Mouse (Mus musculus): ENCODE results near the gene Arhgap31. TPM values are rescaled to one million over a fixed set of nuclear protein-coding genes. Genes with fewer than 3 reads are reported as not detected.

Gene Arhgap31
- total and polyA plus RNA-seq, 3 experiments: 0.01 to 0.04 TPM; not detected in 1

- Histone ChIP-seq H3K4me1 (ENCODE audit: control insufficient read depth in 1 of 2, insufficient read depth in 2 of 2, low read length in 2 of 2) (peaks cover 0 to 4% of the 10 kb centered on the region in 2 experiments; a peak in 1 of 4 replicates), H3K27me3 (ENCODE audit: control insufficient read depth in 1 of 2, insufficient read depth in 2 of 2, low read length in 2 of 2) (peaks cover 0 to under 1% of the 10 kb centered on the region in 2 experiments; a peak in 2 of 4 replicates), H3K36me3 (ENCODE audit: control insufficient read depth in 1 of 2, insufficient read depth in 2 of 2, low read length in 2 of 2) (no peaks in the 10 kb centered on the region), H3K27ac (ENCODE audit: control insufficient read depth, low read depth, low read length) (no peak overlapping the region), H3K9me3 (replicated peaks; ENCODE audit: insufficient read depth, low read length) (no peaks in the 10 kb centered on the region), H3K79me2 (ENCODE audit: control insufficient read depth, insufficient read depth, low read length, poor library complexity) (no peaks in the 10 kb centered on the region), H3K4me3 (ENCODE audit: control insufficient read depth in 1 of 2, insufficient read depth in 1 of 2, low read depth in 2 of 2, low read length in 2 of 2) (no peak overlapping the region), H3K9ac (ENCODE audit: control insufficient read depth, low read depth, low read length, poor library complexity, severe bottlenecking) (no peak overlapping the region)
- TF ChIP-seq ZKSCAN1 (IDR thresholded peaks at IDR 0.05; ENCODE audit: low read depth, low read length): no peak
- no peak for TF ChIP-seq POLR2AphosphoS2 (IDR thresholded peaks at IDR 0.05; ENCODE audit: low read length)
- no peak for TF ChIP-seq EP300 (IDR thresholded peaks at IDR 0.05; ENCODE audit: low read depth in 1 of 2, low read length in 2 of 2)
- no peak for TF ChIP-seq MAFK (IDR thresholded peaks at IDR 0.05; ENCODE audit: borderline replicate concordance, low read depth, low read length)
- TF ChIP-seq JUND (IDR thresholded peaks at IDR 0.05; ENCODE audit: low read depth, low read length): no peak
- TF ChIP-seq CHD1 (IDR thresholded peaks at IDR 0.05; ENCODE audit: low read depth, low read length): no peak
- no peak for TF ChIP-seq CHD2 (IDR thresholded peaks at IDR 0.05; ENCODE audit: low read length)
- no peak for TF ChIP-seq BHLHE40 (IDR thresholded peaks at IDR 0.05; ENCODE audit: borderline replicate concordance, low read depth, low read length)
- no peak for TF ChIP-seq MYB (IDR thresholded peaks at IDR 0.05; ENCODE audit: low read depth, low read length)
- no peak for TF ChIP-seq RCOR1 (IDR thresholded peaks at IDR 0.05; ENCODE audit: low read depth, low read length)
- no peak for TF ChIP-seq UBTF (IDR thresholded peaks at IDR 0.05; ENCODE audit: borderline replicate concordance, insufficient read depth, low read depth, low read length)
- no peak for TF ChIP-seq CTCF (IDR thresholded peaks at IDR 0.05 in 2 of 3, conservative IDR thresholded peaks at IDR 0.05 in 1 of 3; ENCODE audit: control insufficient read depth in 1 of 3, insufficient read depth in 1 of 3, low read depth in 2 of 3, low read length in 3 of 3, poor library complexity in 1 of 3, severe bottlenecking in 1 of 3)
- no peak for TF ChIP-seq SIN3A (IDR thresholded peaks at IDR 0.05; ENCODE audit: low read length)
- no peak for TF ChIP-seq RAD21 (IDR thresholded peaks at IDR 0.05; ENCODE audit: low read depth, low read length)
- DNase-seq (ENCODE audit: low read depth, low spot score): no peak
Measured at GRCm38 (mm10) chr16:38652653-38653052, 60.4 kb downstream of the Arhgap31 start.

- Histone ChIP-seq H3K27ac (ENCODE audit: control insufficient read depth, low read depth, low read length) (no peak overlapping the region), H3K79me2 (ENCODE audit: control insufficient read depth, insufficient read depth, low read length, poor library complexity) (no peaks in the 10 kb centered on the region), H3K9me3 (replicated peaks; ENCODE audit: insufficient read depth, low read length) (no peaks in the 10 kb centered on the region), H3K27me3 (ENCODE audit: control insufficient read depth in 1 of 2, insufficient read depth in 2 of 2, low read length in 2 of 2) (peaks cover 0 to 2% of the 10 kb centered on the region in 2 experiments; a peak in 2 of 4 replicates), H3K36me3 (ENCODE audit: control insufficient read depth in 1 of 2, insufficient read depth in 2 of 2, low read length in 2 of 2) (no peaks in the 10 kb centered on the region), H3K4me3 (ENCODE audit: control insufficient read depth in 1 of 2, insufficient read depth in 1 of 2, low read depth in 2 of 2, low read length in 2 of 2) (no peak overlapping the region), H3K9ac (ENCODE audit: control insufficient read depth, low read depth, low read length, poor library complexity, severe bottlenecking) (no peak overlapping the region), H3K4me1 (ENCODE audit: control insufficient read depth in 1 of 2, insufficient read depth in 2 of 2, low read length in 2 of 2) (peaks cover 0 to 4% of the 10 kb centered on the region in 2 experiments; a peak in 1 of 4 replicates)
- no peak for TF ChIP-seq ZKSCAN1 (IDR thresholded peaks at IDR 0.05; ENCODE audit: low read depth, low read length)
- TF ChIP-seq NELFE (IDR thresholded peaks at IDR 0.05; ENCODE audit: low read depth, low read length): no peak
- no peak for TF ChIP-seq MYC (IDR thresholded peaks at IDR 0.05; ENCODE audit: low read depth, low read length)
- TF ChIP-seq NRF1 (IDR thresholded peaks at IDR 0.05; ENCODE audit: insufficient read depth, low read depth, low read length, poor library complexity, severe bottlenecking): no peak
- DNase-seq (ENCODE audit: low read depth, low spot score): no peak
Measured at GRCm38 (mm10) chr16:38651721-38652231, 61.3 kb downstream of the Arhgap31 start.
